Mouse (Mus musculus) heart, embryonic 12.5 days (tissue): ENCODE measurements around the gene Ubr3. TPM values are rescaled to one million over a fixed set of nuclear protein-coding genes. Genes with fewer than 3 reads are reported as not detected.

Source experiments
- ATAC-seq: fragments of 200-750 bp; cut with Nextera tagmentation; 2 replicates; pipeline ENCODE4 v1.8.0; 2017; ENCODE audit warnings: moderate TSS enrichment, moderate library complexity; ENCODE audit not compliant: insufficient number of reproducible peaks, low FRiP score
- H3K27ac ChIP-seq: fragments of 300-500 bp; sonication (generic); 2 replicates; pipeline ENCODE4 v1.5.1; 2016; ENCODE audit warnings: mild to moderate bottlenecking, moderate library complexity; ENCODE audit not compliant: poor library complexity, severe bottlenecking
- H3K27me3 ChIP-seq: fragments of 300-500 bp; sonication (generic); replicated peaks from 2 replicates; pipeline ENCODE4 v1.6.1; 2016; ENCODE audit warnings: mild to moderate bottlenecking, moderate library complexity
- H3K36me3 ChIP-seq: fragments of 300-500 bp; sonication (generic); 2 replicates; pipeline ENCODE4 v1.6.1; 2016; ENCODE audit warnings: mild to moderate bottlenecking, moderate library complexity
- H3K4me1 ChIP-seq: fragments of 300-500 bp; sonication (generic); replicated peaks from 2 replicates; pipeline ENCODE4 v1.6.1; 2016; ENCODE audit warnings: mild to moderate bottlenecking
- H3K4me2 ChIP-seq: fragments of 300-500 bp; sonication (generic); 2 replicates; pipeline ENCODE4 v1.6.1; 2016; ENCODE audit warnings: mild to moderate bottlenecking, moderate library complexity
- H3K4me3 ChIP-seq: fragments of 300-500 bp; sonication (generic); 2 replicates; pipeline ENCODE4 v1.5.1; 2016; ENCODE audit warnings: mild to moderate bottlenecking
- H3K9ac ChIP-seq: fragments of 300-500 bp; sonication (generic); 2 replicates; pipeline ENCODE4 v1.6.1; 2016; ENCODE audit warnings: mild to moderate bottlenecking, moderate library complexity
- H3K9me3 ChIP-seq: fragments of 300-500 bp; sonication (generic); replicated peaks from 2 replicates; pipeline ENCODE4 v1.6.1; 2016; ENCODE audit warnings: mild to moderate bottlenecking, moderate library complexity
- WGBS: fragments of 180-500 bp; shearing (Covaris S2); methylation state at CpG from one replicate; pipeline ENCODE4 v1.1.7; 2016; 5-methylcytosine and 5-hydroxymethylcytosine counted together
- polyA plus RNA-seq: library from polyadenylated mRNA; unstranded; fragments of >200 nt; fragmentation: Nextera tagmentation; extraction: Ambion mirVana; gene quantifications from 2 replicates; pipeline ENCODE4 v1.2.1, GENCODE M21; 2016

Ubr3 gene
- polyA plus RNA-seq, 1 experiment from 2014 or later: 18.6 TPM

DNA sequence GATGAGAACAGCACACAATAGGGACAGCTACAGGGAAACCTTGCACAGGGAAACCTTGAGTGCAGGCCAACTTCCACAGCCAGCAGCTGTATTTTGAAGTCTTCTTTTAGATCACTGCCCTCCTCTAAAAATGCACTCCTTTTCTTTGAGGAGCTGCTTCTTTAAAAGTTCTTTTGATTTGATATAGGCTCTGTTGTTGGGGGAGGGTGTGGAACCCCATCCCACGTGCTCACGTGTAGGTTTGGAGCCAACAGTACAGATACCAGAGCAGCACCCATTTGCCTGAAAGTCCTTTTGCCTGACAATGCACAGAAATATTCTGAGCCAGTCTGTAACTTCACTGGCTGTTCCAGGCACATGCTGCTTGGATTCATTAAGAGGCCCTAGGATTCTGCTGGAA, 134.4 kb downstream of the Ubr3 start:
- 79% methylated on average over 2 of the region's 2 CpGs for WGBS
- ATAC-seq: no peak
- no peak overlapping the region for H3K9ac ChIP-seq
- no peak overlapping the region for H3K4me2 ChIP-seq
- no peaks in the 10 kb centered on the region for H3K36me3 ChIP-seq
- H3K27ac ChIP-seq: no peak overlapping the region
- no peaks in the 10 kb centered on the region for H3K27me3 ChIP-seq
- peaks cover 7% of the 10 kb centered on the region; the same call in 1 of the 2 replicates for H3K9me3 ChIP-seq
- H3K4me1 ChIP-seq: no peaks in the 10 kb centered on the region
- H3K4me3 ChIP-seq: no peak overlapping the region

DNA sequence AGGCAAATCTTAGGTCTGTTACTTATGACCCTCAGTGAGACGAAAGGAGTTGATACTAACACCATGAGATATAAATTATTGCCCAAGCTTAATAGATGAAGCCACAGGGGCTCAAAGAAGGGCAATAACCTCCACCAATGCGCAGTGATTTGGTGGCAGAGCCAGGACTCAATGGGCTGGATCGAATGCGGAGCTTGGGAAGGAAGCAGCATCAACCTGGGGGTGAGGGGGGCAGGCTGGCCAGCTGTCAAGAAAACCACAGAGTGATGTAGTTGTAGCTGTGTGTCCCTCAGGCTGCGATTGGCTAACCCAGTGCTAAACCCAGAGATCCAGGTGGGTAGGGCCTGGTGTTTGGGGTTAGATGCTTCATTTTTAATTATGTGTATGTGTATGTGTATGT, 137.8 kb downstream of the Ubr3 start:
- no peak overlapping the region for H3K9ac ChIP-seq
- H3K4me3 ChIP-seq: no peak overlapping the region
- H3K4me2 ChIP-seq: no peak overlapping the region
- H3K9me3 ChIP-seq: no peaks in the 10 kb centered on the region
- no peaks in the 10 kb centered on the region for H3K27me3 ChIP-seq
- ATAC-seq: no peak
- no peaks in the 10 kb centered on the region for H3K4me1 ChIP-seq
- no peak overlapping the region for H3K27ac ChIP-seq
- WGBS: 83% methylated on average over 5 of the region's 5 CpGs
- H3K36me3 ChIP-seq: no peaks in the 10 kb centered on the region

- H3K9ac ChIP-seq: no peak overlapping the region
- H3K4me2 ChIP-seq: no peak overlapping the region
- WGBS: 65% methylated on average over 1 of the region's 1 CpGs
- H3K4me3 ChIP-seq: no peak overlapping the region
- H3K36me3 ChIP-seq: no peaks in the 10 kb centered on the region
- H3K27me3 ChIP-seq: no peaks in the 10 kb centered on the region
- ATAC-seq: no peak
- H3K9me3 ChIP-seq: no peaks in the 10 kb centered on the region
- H3K4me1 ChIP-seq: no peaks in the 10 kb centered on the region
- H3K27ac ChIP-seq: no peak overlapping the region
Measured at GRCm38 (mm10) chr2:70035358-70035757, 138.3 kb downstream of the Ubr3 start.

- H3K4me1 ChIP-seq: no peaks in the 10 kb centered on the region
- ATAC-seq: no peak
- H3K9ac ChIP-seq: no peak overlapping the region
- no peaks in the 10 kb centered on the region for H3K36me3 ChIP-seq
- no peaks in the 10 kb centered on the region for H3K27me3 ChIP-seq
- WGBS: 68% methylated on average over 8 of the region's 8 CpGs
- H3K4me2 ChIP-seq: no peak overlapping the region
- H3K9me3 ChIP-seq: no peaks in the 10 kb centered on the region
- no peak overlapping the region for H3K4me3 ChIP-seq
- H3K27ac ChIP-seq: no peak overlapping the region
Measured at GRCm38 (mm10) chr2:70037221-70037620, 140.2 kb downstream of the Ubr3 start.

DNA sequence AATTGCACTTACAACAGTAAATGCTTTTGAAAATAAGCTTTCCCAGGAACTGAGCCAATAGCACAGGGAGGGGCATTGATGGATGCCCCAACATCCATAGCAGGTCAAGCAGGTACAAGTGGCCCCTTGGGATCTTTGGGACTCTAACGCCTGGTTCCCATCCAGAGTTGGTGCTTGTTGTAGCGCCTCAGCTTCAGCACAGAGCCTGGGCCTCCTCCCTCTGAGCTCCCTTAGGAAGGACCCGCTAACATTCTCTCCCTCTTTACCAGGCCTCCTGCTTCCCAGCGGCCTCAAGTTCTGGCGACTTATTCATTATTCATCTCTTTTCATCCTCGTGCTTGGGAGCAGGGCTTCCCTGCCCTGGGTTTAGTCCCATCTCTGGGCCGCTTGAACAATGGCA, 141.7 kb downstream of the Ubr3 start, which contains the start of gene Myo3b:
TSS of gene Myo3b (plus strand) at position 375 of the 400 bp plus-strand sequence.
- H3K4me1 ChIP-seq: no peaks in the 10 kb centered on the region
- H3K4me2 ChIP-seq: no peak within 1 kb of the TSS
- no peaks in the 10 kb centered on the region for H3K9me3 ChIP-seq
- H3K27ac ChIP-seq: no peak within 1 kb of the TSS
- no peak within 1 kb of the TSS for H3K9ac ChIP-seq
- 42% methylated on average over 7 of the region's 7 CpGs for WGBS
- ATAC-seq: no peak
- no peaks in the 10 kb centered on the region for H3K36me3 ChIP-seq
- no peak within 1 kb of the TSS for H3K4me3 ChIP-seq
- no peaks in the 10 kb centered on the region for H3K27me3 ChIP-seq

GRCm38 (mm10) chr2:70044466-70044865, 147.4 kb downstream of the Ubr3 start:
- WGBS: 62% methylated on average over 6 of the region's 6 CpGs
- H3K4me3 ChIP-seq: no peak overlapping the region
- H3K36me3 ChIP-seq: no peaks in the 10 kb centered on the region
- H3K4me2 ChIP-seq: no peak overlapping the region
- no peaks in the 10 kb centered on the region for H3K4me1 ChIP-seq
- no peak for ATAC-seq
- no peak overlapping the region for H3K9ac ChIP-seq
- no peaks in the 10 kb centered on the region for H3K9me3 ChIP-seq
- no peak overlapping the region for H3K27ac ChIP-seq
- no peaks in the 10 kb centered on the region for H3K27me3 ChIP-seq

DNA sequence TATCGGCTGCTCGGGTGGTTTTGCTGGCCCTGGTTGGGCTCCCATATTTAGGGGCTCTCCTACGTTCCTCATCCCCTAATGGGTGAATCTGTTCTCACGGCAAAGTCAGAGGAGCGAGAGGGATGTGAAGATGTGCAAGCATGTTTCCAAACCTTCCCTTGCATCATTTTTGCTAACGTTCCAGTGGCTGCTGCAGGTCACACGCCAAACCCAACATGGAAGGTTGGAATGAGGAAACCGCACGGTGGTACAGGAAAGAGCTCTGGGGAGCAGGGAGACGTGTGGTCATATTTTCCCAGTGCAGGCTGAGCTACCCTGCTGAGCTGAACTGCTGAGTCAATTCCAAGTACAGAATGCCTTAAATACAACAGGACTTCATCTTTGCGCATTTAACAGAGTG, 150.8 kb downstream of the Ubr3 start:
- no peak for ATAC-seq
- WGBS: 83% methylated on average over 11 of the region's 11 CpGs
- no peaks in the 10 kb centered on the region for H3K9me3 ChIP-seq
- H3K27ac ChIP-seq: no peak overlapping the region
- no peaks in the 10 kb centered on the region for H3K27me3 ChIP-seq
- H3K4me2 ChIP-seq: no peak overlapping the region
- H3K4me1 ChIP-seq: no peaks in the 10 kb centered on the region
- H3K36me3 ChIP-seq: no peaks in the 10 kb centered on the region
- H3K4me3 ChIP-seq: no peak overlapping the region
- no peak overlapping the region for H3K9ac ChIP-seq

DNA sequence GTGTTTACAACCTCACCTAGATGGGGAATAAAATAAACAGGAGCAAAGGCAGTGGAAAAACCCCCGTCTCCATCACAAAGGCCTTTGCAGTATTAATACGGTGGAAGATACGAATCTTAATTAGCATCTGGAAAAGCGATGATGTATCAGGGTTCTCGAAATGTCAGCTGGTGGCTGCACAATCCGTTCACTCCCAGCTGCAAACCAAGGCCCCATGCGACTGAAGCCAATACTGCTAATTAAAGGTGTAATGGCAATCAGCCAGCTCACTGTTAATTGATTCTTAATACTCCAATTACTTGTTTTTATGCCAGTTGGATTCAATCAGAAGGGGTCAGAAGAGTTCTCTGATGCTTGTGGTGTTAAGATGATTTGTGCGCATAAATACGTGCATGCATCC, 156.8 kb downstream of the Ubr3 start:
- Histone ChIP-seq H3K4me3 (no peak overlapping the region), H3K36me3 (no peaks in the 10 kb centered on the region), H3K27ac (no peak overlapping the region), H3K27me3 (peaks cover 9% of the 10 kb centered on the region; the same call in 1 of the 2 replicates), H3K4me2 (no peak overlapping the region), H3K4me1 (no peaks in the 10 kb centered on the region), H3K9me3 (no peaks in the 10 kb centered on the region), H3K9ac (no peak overlapping the region)
- 90% methylated on average over 9 of the region's 9 CpGs for WGBS
- no peak for ATAC-seq

DNA sequence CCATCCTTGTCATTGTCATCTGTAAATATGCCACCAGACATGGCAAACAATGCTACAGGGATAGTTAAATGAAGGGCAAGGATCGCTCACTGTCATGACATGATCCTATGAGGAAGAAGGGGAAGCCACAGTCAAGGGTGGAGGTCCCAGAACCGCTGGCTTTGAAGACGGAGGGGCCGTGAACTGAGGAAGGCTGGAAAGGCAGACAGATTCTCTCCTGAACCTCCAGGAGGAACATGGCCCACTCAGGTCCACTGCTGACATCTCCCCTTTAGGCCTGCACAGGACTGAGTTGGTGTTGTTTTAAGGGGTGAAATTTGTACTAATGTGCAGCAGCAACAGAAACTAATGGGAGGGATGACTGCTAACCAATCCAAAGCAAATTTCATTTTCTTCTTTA, 161.2 kb downstream of the Ubr3 start:
- Histone ChIP-seq H3K9ac (no peak overlapping the region), H3K4me1 (no peaks in the 10 kb centered on the region), H3K27me3 (peaks cover 9% of the 10 kb centered on the region; the same call in 1 of the 2 replicates), H3K36me3 (no peaks in the 10 kb centered on the region), H3K4me2 (no peak overlapping the region), H3K4me3 (no peak overlapping the region), H3K9me3 (no peaks in the 10 kb centered on the region), H3K27ac (no peak overlapping the region)
- 82% methylated on average over 4 of the region's 4 CpGs for WGBS
- ATAC-seq: no peak

- Histone ChIP-seq H3K9ac (no peak overlapping the region), H3K4me2 (no peak overlapping the region), H3K36me3 (no peaks in the 10 kb centered on the region), H3K4me3 (no peak overlapping the region), H3K9me3 (no peaks in the 10 kb centered on the region), H3K27me3 (peaks cover 10% of the 10 kb centered on the region; the same call in 1 of the 2 replicates), H3K27ac (no peak overlapping the region), H3K4me1 (no peaks in the 10 kb centered on the region)
- WGBS: 54% methylated on average over 11 of the region's 11 CpGs
- no peak for ATAC-seq
Measured at GRCm38 (mm10) chr2:70060359-70061345, 163.6 kb downstream of the Ubr3 start.

- H3K36me3 ChIP-seq: no peaks in the 10 kb centered on the region
- WGBS: 75% methylated on average over 6 of the region's 6 CpGs
- ATAC-seq: no peak
- H3K9me3 ChIP-seq: no peaks in the 10 kb centered on the region
- H3K4me3 ChIP-seq: no peak overlapping the region
- H3K4me2 ChIP-seq: no peak overlapping the region
- no peak overlapping the region for H3K27ac ChIP-seq
- H3K27me3 ChIP-seq: peaks cover 10% of the 10 kb centered on the region; the same call in 1 of the 2 replicates
- H3K4me1 ChIP-seq: peaks cover 14% of the 10 kb centered on the region
- H3K9ac ChIP-seq: no peak overlapping the region
Measured at GRCm38 (mm10) chr2:70065116-70065515, 168.1 kb downstream of the Ubr3 start.
